Mouse (Mus musculus) liver, adult 2 months (tissue): Measurements from ENCODE around the gene Iars. TPM values are rescaled to one million over a fixed set of nuclear protein-coding genes. Genes with fewer than 3 reads are reported as not detected.

Experiments
- DNase-seq: peaks from one replicate; pipeline ENCODE4 v3.0.0-alpha.2; 2011; ENCODE audit warnings: low read depth, low spot score; ENCODE audit errors: extremely low read depth
- H3K27ac ChIP-seq: fragments of 200-500 bp; replicated peaks from 2 replicates; pipeline ENCODE4 v1.5.1; 2012; ENCODE audit warnings: low read depth, mild to moderate bottlenecking, control low read depth, inconsistent platforms, low read length; ENCODE audit not compliant: insufficient read depth
- H3K27me3 ChIP-seq: fragments of 200-500 bp; 2 replicates; pipeline ENCODE4 v1.6.1; 2012; ENCODE audit warnings: mild to moderate bottlenecking, moderate library complexity, low read length, inconsistent platforms; ENCODE audit not compliant: control insufficient read depth, insufficient read depth
- H3K36me3 ChIP-seq: fragments of 200-500 bp; 2 replicates; pipeline ENCODE4 v1.6.1; 2012; ENCODE audit warnings: low read length, inconsistent platforms; ENCODE audit not compliant: control insufficient read depth, insufficient read depth
- H3K4me1 ChIP-seq: fragments of 200-500 bp; 2 replicates; pipeline ENCODE4 v1.6.1; 2011; ENCODE audit warnings: low read length; ENCODE audit not compliant: control insufficient read depth, insufficient read depth
- H3K4me3 ChIP-seq: fragments of 200-500 bp; 2 replicates; pipeline ENCODE4 v1.5.1; 2011; ENCODE audit warnings: low read depth, mild to moderate bottlenecking, control low read depth, low read length, moderate library complexity; ENCODE audit not compliant: insufficient read depth
- H3K79me2 ChIP-seq: fragments of 200-500 bp; 2 replicates; pipeline ENCODE4 v1.6.1; 2012; ENCODE audit warnings: inconsistent platforms, mild to moderate bottlenecking, low read length, moderate library complexity; ENCODE audit not compliant: control insufficient read depth, insufficient read depth
- H3K9ac ChIP-seq: fragments of 200-500 bp; 2 replicates; pipeline ENCODE4 v1.6.1; 2012; ENCODE audit warnings: low read depth, mild to moderate bottlenecking, control low read depth, inconsistent platforms, low read length
- CTCF ChIP-seq: fragments of 200-500 bp; IDR thresholded peaks from 2 replicates; pipeline ENCODE4 v1.5.1; 2011; ENCODE audit warnings: low read depth, low read length, control low read depth
- POLR2A ChIP-seq: fragments of 200-500 bp; IDR thresholded peaks from 2 replicates; pipeline ENCODE4 v1.6.1; 2011; ENCODE audit warnings: low read length, control low read depth; ENCODE audit not compliant: insufficient read depth; ENCODE audit errors: extremely low read depth
- WGBS: fragments of 180-500 bp; shearing (Covaris S2); methylation state at CpG from one replicate; pipeline ENCODE4 v1.1.7; 2018; 5-methylcytosine and 5-hydroxymethylcytosine counted together
- polyA plus RNA-seq: library from polyadenylated mRNA; depleted of rRNA; stranded (reverse); fragments of >200 nt; gene quantifications from 2 replicates; pipeline ENCODE4 v1.2.3, GENCODE M21; 2012; rRNA removed
- total RNA-seq: library from RNA; depleted of rRNA; stranded (reverse); fragments of >200 nt; gene quantifications from 2 replicates; pipeline ENCODE4 v1.2.3, GENCODE M21; 2014; rRNA removed

Gene Iars
- total RNA-seq = 15.9 and 22.4 TPM in 2 replicates
- polyA plus RNA-seq = 12.9 and 13.5 TPM in 2 replicates

- peak within 1 kb of the TSS; percentile 29 for H3K27ac ChIP-seq
- no peaks in the 10 kb centered on the region for H3K27me3 ChIP-seq
- H3K4me1 ChIP-seq = peaks cover 4% of the 10 kb centered on the region; the same call in 1 of the 2 replicates
- H3K36me3 ChIP-seq = peaks cover 15% of the 10 kb centered on the region
- peak; percentile 96 for DNase-seq
- TF ChIP-seq POLR2A (peak; percentile 1; the same call in 1 of the 2 replicates), CTCF (no peak)
- H3K79me2 ChIP-seq = peaks cover 15% of the 10 kb centered on the region; the same call in 1 of the 2 replicates
- H3K4me3 ChIP-seq = peak within 1 kb of the TSS; percentile 75
- H3K9ac ChIP-seq = peak within 1 kb of the TSS; percentile 70
- WGBS = 3% methylated on average over 26 of the region's 26 CpGs
Measured at GRCm38 (mm10) chr13:49681351-49682232, at the start of gene Iars. Gene Iars, plus strand, starts transcription at chr13:49682100.

GRCm38 (mm10) chr13:49639965-49640364 lies 41.9 kb upstream of the Iars start:
- H3K79me2 ChIP-seq = no peaks in the 10 kb centered on the region
- H3K4me3 ChIP-seq = no peak overlapping the region
- no peaks in the 10 kb centered on the region for H3K36me3 ChIP-seq
- H3K4me1 ChIP-seq = peaks cover 3% of the 10 kb centered on the region; the same call in 1 of the 2 replicates
- H3K27ac ChIP-seq = no peak overlapping the region
- no peak for TF ChIP-seq CTCF
- no peak for TF ChIP-seq POLR2A
- DNase-seq = no peak
- no peak overlapping the region for H3K9ac ChIP-seq
- H3K27me3 ChIP-seq = no peaks in the 10 kb centered on the region
- WGBS = 98% methylated on average over 2 of the region's 2 CpGs

- Histone ChIP-seq H3K4me1 (no peaks in the 10 kb centered on the region; the same call in 1 of the 2 replicates), H3K4me3 (no peak overlapping the region), H3K79me2 (no peaks in the 10 kb centered on the region), H3K9ac (no peak overlapping the region), H3K27ac (no peak overlapping the region), H3K36me3 (no peaks in the 10 kb centered on the region), H3K27me3 (no peaks in the 10 kb centered on the region)
- 69% methylated on average over 6 of the region's 6 CpGs for WGBS
- no peak for DNase-seq
- TF ChIP-seq CTCF (no peak), POLR2A (no peak)
Measured at GRCm38 (mm10) chr13:49642650-49643049, 39.2 kb upstream of the Iars start.

GRCm38 (mm10) chr13:49643669-49644362 lies 38.1 kb upstream of the Iars start:
- Histone ChIP-seq H3K36me3 (no peaks in the 10 kb centered on the region), H3K9ac (no peak overlapping the region), H3K27ac (no peak overlapping the region), H3K27me3 (no peaks in the 10 kb centered on the region), H3K4me3 (no peak overlapping the region), H3K4me1 (no peaks in the 10 kb centered on the region; the same call in 1 of the 2 replicates), H3K79me2 (no peaks in the 10 kb centered on the region)
- TF ChIP-seq POLR2A (no peak), CTCF (no peak)
- peak; percentile 70 for DNase-seq

GRCm38 (mm10) chr13:49644731-49645529 lies 37.0 kb upstream of the Iars start:
- no peak overlapping the region for H3K9ac ChIP-seq
- TF ChIP-seq CTCF (peak; percentile 34; the same call in 1 of the 2 replicates), POLR2A (no peak)
- 64% methylated on average over 2 of the region's 2 CpGs for WGBS
- no peaks in the 10 kb centered on the region for H3K79me2 ChIP-seq
- H3K36me3 ChIP-seq = no peaks in the 10 kb centered on the region
- peak; percentile 41 for DNase-seq
- H3K27ac ChIP-seq = no peak overlapping the region
- no peak overlapping the region for H3K4me3 ChIP-seq
- H3K4me1 ChIP-seq = no peaks in the 10 kb centered on the region; the same call in 1 of the 2 replicates
- H3K27me3 ChIP-seq = no peaks in the 10 kb centered on the region
